Mouse (Mus musculus): ENCODE data around the gene Bdp1.

DNA sequence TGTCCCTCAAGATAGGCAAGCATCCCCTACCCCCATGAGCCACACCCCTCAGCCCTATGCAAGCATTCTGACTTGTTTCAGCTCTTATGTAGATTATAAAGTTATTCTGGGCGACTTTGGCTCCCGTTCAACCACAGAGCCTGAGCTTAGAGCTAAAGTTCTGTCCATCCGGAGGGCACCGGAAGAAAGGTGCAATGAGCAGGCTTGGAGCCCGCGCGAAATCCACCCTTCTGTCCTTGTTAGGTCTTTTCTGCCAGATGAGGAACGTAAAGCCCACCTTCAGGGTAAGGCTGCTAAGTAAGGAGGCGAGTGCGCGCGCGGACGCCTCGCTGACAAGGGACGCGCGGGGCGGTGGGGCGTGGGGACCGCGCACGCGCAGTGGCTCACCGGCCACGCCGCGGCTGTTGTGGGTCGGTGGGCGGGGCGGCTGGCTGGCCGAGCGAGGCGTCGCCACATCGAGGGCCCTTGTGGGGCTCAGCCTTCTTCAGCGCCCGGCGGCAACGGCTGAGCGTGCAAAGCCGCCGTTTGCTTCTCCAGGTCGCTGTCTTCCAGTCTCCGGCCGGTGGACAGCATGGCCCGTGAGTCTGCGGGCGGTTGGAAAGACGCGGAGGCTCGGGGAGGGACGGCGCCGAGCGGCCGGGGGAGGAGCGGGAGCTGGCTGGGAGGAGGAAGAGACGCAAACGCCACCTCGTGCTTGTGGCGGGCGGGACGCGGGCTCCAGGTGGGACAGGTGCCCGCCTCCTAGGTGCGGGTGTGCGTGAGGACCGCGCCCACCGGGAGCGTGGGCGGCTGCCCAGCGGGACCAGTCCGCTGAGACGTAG lies 4.0 kb upstream of the Bdp1 start, which contains the start of gene Serf1:
- TF ChIP-seq TBP (IDR thresholded peaks at IDR 0.05; ENCODE audit: low read depth, low read length) (no peak), UBTF (IDR thresholded peaks at IDR 0.05; ENCODE audit: borderline replicate concordance, insufficient read depth, low read depth, low read length) (no peak), ELF1 (IDR thresholded peaks at IDR 0.05; ENCODE audit: low read depth, low read length) (no peak), CTCF (IDR thresholded peaks at IDR 0.05 in 2 of 3, conservative IDR thresholded peaks at IDR 0.05 in 1 of 3; ENCODE audit: control insufficient read depth in 1 of 3, insufficient read depth in 1 of 3, low read depth in 2 of 3, low read length in 3 of 3, poor library complexity in 1 of 3, severe bottlenecking in 1 of 3) (no peak), TAL1 (IDR thresholded peaks at IDR 0.05; ENCODE audit: low read length) (no peak), POLR2A (IDR thresholded peaks at IDR 0.05; ENCODE audit: control insufficient read depth in 1 of 2, insufficient read depth in 1 of 2, low read depth in 1 of 2, low read length in 2 of 2, poor library complexity in 1 of 2) (peak; percentile 53 to 55; a peak in 2 of 4 replicates), POLR2AphosphoS2 (IDR thresholded peaks at IDR 0.05; ENCODE audit: low read length) (peak; percentile 51; the same call in 1 of the 2 replicates), EP300 (IDR thresholded peaks at IDR 0.05; ENCODE audit: low read depth in 1 of 2, low read length in 2 of 2) (no peak), ZNF384 (IDR thresholded peaks at IDR 0.05; ENCODE audit: low read depth, low read length) (no peak), GATA1 (IDR thresholded peaks at IDR 0.05; ENCODE audit: low read depth, low read length) (no peak), SMC3 (IDR thresholded peaks at IDR 0.05; ENCODE audit: low read depth, low read length) (no peak), ZKSCAN1 (IDR thresholded peaks at IDR 0.05; ENCODE audit: low read depth, low read length) (no peak), USF2 (IDR thresholded peaks at IDR 0.05; ENCODE audit: borderline replicate concordance in 1 of 2, insufficient read depth in 1 of 2, low read depth in 1 of 2, low read length in 2 of 2) (no peak), MAFK (IDR thresholded peaks at IDR 0.05; ENCODE audit: borderline replicate concordance, low read depth, low read length) (no peak)
